Mouse (Mus musculus) megakaryocyte-erythroid progenitor cell, adult 5-6 weeks (primary cell): ENCODE results near the gene Msx2. TPM values are rescaled to one million over a fixed set of nuclear protein-coding genes. Genes with fewer than 3 reads are reported as not detected.

ENCODE experiments used
- ATAC-seq: replicated peaks from 2 replicates; pipeline ENCODE4 v1.8.0; 2016; ENCODE audit warnings: mild to moderate bottlenecking, inconsistent platforms; ENCODE audit not compliant: severe bottlenecking, poor library complexity, low FRiP score, low TSS enrichment
- total RNA-seq, 2 experiments: library from RNA; stranded (forward) in 1 of 2; stranded (reverse) in 1 of 2; fragments of 200-1000, 215-1000 nt in 1 of 2; fragments of >200 nt in 1 of 2; fragmentation: Nextera tagmentation in 1 of 2; gene quantifications; 2 replicates each; pipeline ENCODE4 v1.2.3; 2014 to 2017

Msx2 gene
- total RNA-seq, 2 experiments from 2014 or later, result not detected

GRCm38 (mm10) chr13:53466189-53466866 is 6.5 kb downstream of the Msx2 start:
- no peak for ATAC-seq

GRCm38 (mm10) chr13:53465191-53465820 is 7.6 kb downstream of the Msx2 start:
- no peak for ATAC-seq

- no peak for ATAC-seq
Observed at GRCm38 (mm10) chr13:53464441-53465001, 8.4 kb downstream of the Msx2 start.

GRCm38 (mm10) chr13:53463946-53464345 is 8.9 kb downstream of the Msx2 start:
- ATAC-seq, result no peak

- ATAC-seq, result no peak
Observed at GRCm38 (mm10) chr13:53463037-53463436, 9.8 kb downstream of the Msx2 start.

- no peak for ATAC-seq
Observed at GRCm38 (mm10) chr13:53462649-53462970, 10.3 kb downstream of the Msx2 start.

- ATAC-seq, result no peak
Observed at GRCm38 (mm10) chr13:53461855-53462648, 10.8 kb downstream of the Msx2 start.

- no peak for ATAC-seq
Observed at GRCm38 (mm10) chr13:53461346-53461745, 11.5 kb downstream of the Msx2 start.

- no peak for ATAC-seq
Observed at GRCm38 (mm10) chr13:53458766-53459165, 14.1 kb downstream of the Msx2 start.

- no peak for ATAC-seq
Observed at GRCm38 (mm10) chr13:53454794-53455672, 17.8 kb downstream of the Msx2 start.

- no peak for ATAC-seq
Observed at GRCm38 (mm10) chr13:53453927-53454326, 18.9 kb downstream of the Msx2 start.

- ATAC-seq, result peak; percentile 57; the same call in 1 of the 2 replicates
Observed at GRCm38 (mm10) chr13:53447609-53448008, 25.3 kb downstream of the Msx2 start.

- no peak for ATAC-seq
Observed at GRCm38 (mm10) chr13:53443602-53444001, 29.3 kb downstream of the Msx2 start.

- ATAC-seq, result no peak
Observed at GRCm38 (mm10) chr13:53442168-53442980, 30.5 kb downstream of the Msx2 start.

- ATAC-seq, result peak; percentile 61; the same call in 1 of the 2 replicates
Observed at GRCm38 (mm10) chr13:53441307-53442028, 31.4 kb downstream of the Msx2 start.

GRCm38 (mm10) chr13:53439957-53440356 is 32.9 kb downstream of the Msx2 start:
- no peak for ATAC-seq

- ATAC-seq, result peak; percentile 89
Observed at GRCm38 (mm10) chr13:53426507-53426906, 46.4 kb downstream of the Msx2 start.

- ATAC-seq, result no peak
Observed at GRCm38 (mm10) chr13:53421189-53421588, 51.7 kb downstream of the Msx2 start.
